Mouse (Mus musculus) midbrain, embryonic 10.5 days (tissue): ENCODE results near the gene Ces3b. TPM values are rescaled to one million over a fixed set of nuclear protein-coding genes. Genes with fewer than 3 reads are reported as not detected.
"Not testable (repeated sequence)": the region's sequence is repeated elsewhere in the genome, so short reads cannot be mapped to it uniquely, and the experiment has no call there.

Experiments
- DNase-seq: peaks from one replicate; pipeline ENCODE4 v3.0.0-alpha.2; 2017; ENCODE audit warnings: low spot score
- H3K27ac ChIP-seq: fragments of 300-500 bp; sonication (generic); replicated peaks from 2 replicates; pipeline ENCODE4 v1.5.1; 2016; ENCODE audit warnings: mild to moderate bottlenecking
- H3K27me3 ChIP-seq: fragments of 300-500 bp; sonication (generic); 2 replicates; pipeline ENCODE4 v1.6.1; 2016; ENCODE audit warnings: low read depth, mild to moderate bottlenecking; ENCODE audit not compliant: poor library complexity, severe bottlenecking
- H3K36me3 ChIP-seq: fragments of 300-500 bp; sonication (generic); 2 replicates; pipeline ENCODE4 v1.6.1; 2016; ENCODE audit warnings: mild to moderate bottlenecking, moderate library complexity
- H3K4me1 ChIP-seq: fragments of 300-500 bp; sonication (generic); 2 replicates; pipeline ENCODE4 v1.6.1; 2016
- H3K4me3 ChIP-seq: fragments of 300-500 bp; sonication (generic); 2 replicates; pipeline ENCODE4 v1.5.1; 2016; ENCODE audit warnings: mild to moderate bottlenecking, moderate library complexity
- H3K9me3 ChIP-seq: fragments of 300-500 bp; sonication (generic); replicated peaks from 2 replicates; pipeline ENCODE4 v1.6.1; 2016; ENCODE audit warnings: mild to moderate bottlenecking
- WGBS: fragments of 180-500 bp; shearing (Covaris S2); methylation state at CpG from one replicate; pipeline ENCODE4 v1.1.7; 2016; 5-methylcytosine and 5-hydroxymethylcytosine counted together
- polyA plus RNA-seq: library from polyadenylated mRNA; unstranded; fragments of >200 nt; fragmentation: Nextera tagmentation; extraction: Ambion mirVana; gene quantifications from 2 replicates; pipeline ENCODE4 v1.2.1, GENCODE M21; 2016

Gene Ces3b
- polyA plus RNA-seq, 1 experiment from 2014 or later: not detected

DNA sequence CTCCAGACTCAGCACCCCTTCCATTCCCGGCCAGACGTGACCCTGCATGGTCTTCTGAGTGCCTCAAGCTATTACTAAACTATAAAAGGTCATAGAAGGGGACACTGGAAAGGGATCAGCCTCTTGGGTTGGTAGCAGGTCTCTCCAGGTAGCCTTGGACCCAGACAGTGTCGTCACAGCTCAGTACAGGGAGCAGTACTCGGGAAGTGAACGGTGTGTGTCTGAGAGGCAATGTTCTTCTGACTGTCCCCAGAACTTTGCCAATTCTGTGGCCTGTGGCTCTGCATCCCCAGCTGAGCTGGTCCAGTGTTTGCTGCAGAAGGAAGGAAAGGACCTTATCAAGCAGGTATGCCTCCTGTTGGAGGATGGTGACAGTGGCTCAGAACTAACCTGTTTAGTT, 4.6 kb downstream of the Ces3b start:
- not testable (repeated sequence) for H3K27me3 ChIP-seq, H3K9me3 ChIP-seq, DNase-seq, H3K27ac ChIP-seq, H3K4me3 ChIP-seq, H3K4me1 ChIP-seq, H3K36me3 ChIP-seq
- 80% methylated on average over 5 of the region's 5 CpGs for WGBS

DNA sequence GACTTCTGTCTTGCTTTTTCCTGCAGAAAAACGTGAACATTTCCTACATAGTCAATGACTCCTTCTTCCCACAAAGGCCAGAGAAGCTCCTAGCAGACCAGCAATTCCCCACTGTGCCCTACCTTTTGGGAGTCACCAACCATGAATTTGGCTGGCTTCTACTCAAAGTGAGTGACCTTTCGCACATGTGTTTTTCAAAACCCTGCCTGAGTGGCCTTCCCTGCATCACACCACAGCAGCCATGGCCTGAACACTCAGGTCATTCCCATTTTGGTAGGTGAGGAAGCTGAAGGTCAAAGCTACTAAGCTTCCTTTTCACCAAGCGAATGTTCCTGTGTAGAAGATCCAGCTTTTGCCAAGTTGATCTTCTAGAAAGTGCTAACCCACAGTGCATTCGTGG, 5.0 kb downstream of the Ces3b start:
- H3K36me3 ChIP-seq: no peaks in the 10 kb centered on the region
- no peaks in the 10 kb centered on the region for H3K27me3 ChIP-seq
- 77% methylated on average over 4 of the region's 4 CpGs for WGBS
- no peaks in the 10 kb centered on the region for H3K4me1 ChIP-seq
- DNase-seq: no peak
- no peaks in the 10 kb centered on the region for H3K9me3 ChIP-seq
- H3K4me3 ChIP-seq: no peak overlapping the region
- no peak overlapping the region for H3K27ac ChIP-seq

DNA sequence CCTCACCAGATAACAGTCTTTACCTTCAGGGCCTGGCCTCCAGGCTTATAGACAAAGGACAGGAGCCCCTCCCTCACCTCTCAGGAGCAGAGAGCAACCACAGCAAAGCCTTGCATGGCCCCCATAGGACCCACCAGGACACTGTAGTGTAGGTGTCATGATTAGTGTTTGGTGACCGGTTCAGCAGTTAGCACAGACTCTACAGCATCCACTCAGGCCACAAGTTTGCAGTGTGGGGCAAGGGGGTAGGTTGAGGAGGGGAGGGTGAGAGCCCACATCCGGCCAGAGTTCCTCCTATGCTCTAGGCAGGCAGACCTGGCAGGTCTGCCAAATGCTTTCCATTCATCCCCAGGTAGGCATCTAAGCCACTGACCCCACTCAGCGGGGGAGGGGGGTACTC, 10.4 kb downstream of the Ces3b start:
- Histone ChIP-seq H3K27me3 (no peaks in the 10 kb centered on the region), H3K27ac (no peak overlapping the region), H3K4me1 (no peaks in the 10 kb centered on the region), H3K9me3 (no peaks in the 10 kb centered on the region), H3K36me3 (no peaks in the 10 kb centered on the region), H3K4me3 (no peak overlapping the region)
- no peak for DNase-seq
- 85% methylated on average over 3 of the region's 3 CpGs for WGBS

DNA sequence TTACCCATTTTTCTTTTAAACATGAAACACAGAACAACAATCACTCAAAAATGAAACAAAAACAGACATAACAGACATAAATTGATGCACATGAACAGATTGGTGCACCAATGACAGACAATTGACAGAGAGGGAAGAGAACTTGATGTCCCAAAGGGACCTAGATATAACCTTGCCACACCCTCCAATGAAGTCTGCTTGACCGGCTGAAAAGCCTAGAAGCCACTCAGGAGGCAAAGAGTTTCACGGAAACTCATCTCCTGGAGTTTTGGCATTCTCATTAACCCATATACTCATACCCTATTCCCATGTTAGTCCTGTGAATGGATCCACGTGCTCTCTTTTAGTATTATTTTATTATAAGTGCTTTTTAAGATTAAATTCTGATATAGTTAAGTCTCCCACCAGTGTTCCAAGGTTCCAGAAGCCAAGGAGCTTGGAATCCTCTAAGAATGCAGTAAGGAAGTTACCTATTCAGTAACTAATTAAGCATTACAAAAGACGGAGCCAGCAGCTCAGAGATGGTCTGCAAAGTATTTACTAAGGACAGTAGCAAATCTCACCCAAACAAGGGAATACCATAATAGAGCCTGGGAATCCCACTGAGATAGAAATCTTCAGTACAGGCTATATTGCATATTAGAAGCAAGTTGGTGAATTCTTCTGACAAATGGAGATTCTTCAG, 18.7 kb downstream of the Ces3b start:
- not testable (repeated sequence) for H3K36me3 ChIP-seq, H3K4me1 ChIP-seq, H3K4me3 ChIP-seq, H3K9me3 ChIP-seq, H3K27ac ChIP-seq, H3K27me3 ChIP-seq, DNase-seq
- 82% methylated on average over 4 of the region's 4 CpGs for WGBS

DNA sequence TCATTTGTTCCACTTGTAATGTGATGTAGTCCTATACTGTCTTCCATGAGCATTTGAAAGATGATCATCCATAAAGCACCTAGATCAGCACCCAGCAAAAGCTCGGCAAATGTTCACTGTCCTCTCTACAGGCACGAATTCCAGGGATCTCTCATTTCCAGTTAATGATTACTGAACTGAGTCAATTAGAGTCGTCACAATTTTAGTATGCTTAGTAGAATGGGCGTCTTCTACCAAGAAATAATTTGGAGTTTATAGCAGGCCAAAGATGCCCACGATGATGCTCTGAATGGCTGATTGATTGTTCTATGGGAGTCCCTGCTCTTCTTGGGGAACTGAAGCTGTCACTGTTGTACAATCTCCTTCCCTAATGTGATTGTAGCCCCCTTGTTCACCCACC, 20.1 kb downstream of the Ces3b start:
- H3K4me1 ChIP-seq, H3K36me3 ChIP-seq, H3K27me3 ChIP-seq, DNase-seq, H3K4me3 ChIP-seq, H3K9me3 ChIP-seq, H3K27ac ChIP-seq: not testable (repeated sequence)
- WGBS: 87% methylated on average over 5 of the region's 5 CpGs

DNA sequence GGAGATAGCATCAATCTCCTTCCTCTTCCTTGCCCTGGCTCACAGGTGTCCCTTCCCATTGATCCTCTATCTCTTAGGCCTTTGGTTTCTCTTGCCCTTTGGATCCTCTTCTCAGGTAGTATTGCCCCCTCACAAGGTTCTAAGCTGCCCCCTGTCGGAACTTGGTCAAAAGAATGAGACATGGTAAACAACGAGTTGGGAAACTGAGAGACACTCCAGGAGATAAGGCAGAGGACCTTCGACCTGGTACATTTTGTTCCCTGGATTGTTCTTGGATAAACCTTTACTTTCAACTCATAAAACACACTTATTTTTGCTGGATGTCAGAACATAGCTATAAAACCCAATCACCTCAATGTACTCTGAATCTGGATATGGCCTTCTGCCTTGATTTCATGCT, 20.7 kb downstream of the Ces3b start:
- Histone ChIP-seq H3K36me3 (no peaks in the 10 kb centered on the region), H3K4me1 (no peaks in the 10 kb centered on the region), H3K27me3 (no peaks in the 10 kb centered on the region), H3K27ac (no peak overlapping the region), H3K9me3 (0 out of 2 replicates have a peak, but pooled peaks cover 7% of the 10 kb centered on the region), H3K4me3 (no peak overlapping the region)
- WGBS: 82% methylated on average over 3 of the region's 3 CpGs
- no peak for DNase-seq

DNA sequence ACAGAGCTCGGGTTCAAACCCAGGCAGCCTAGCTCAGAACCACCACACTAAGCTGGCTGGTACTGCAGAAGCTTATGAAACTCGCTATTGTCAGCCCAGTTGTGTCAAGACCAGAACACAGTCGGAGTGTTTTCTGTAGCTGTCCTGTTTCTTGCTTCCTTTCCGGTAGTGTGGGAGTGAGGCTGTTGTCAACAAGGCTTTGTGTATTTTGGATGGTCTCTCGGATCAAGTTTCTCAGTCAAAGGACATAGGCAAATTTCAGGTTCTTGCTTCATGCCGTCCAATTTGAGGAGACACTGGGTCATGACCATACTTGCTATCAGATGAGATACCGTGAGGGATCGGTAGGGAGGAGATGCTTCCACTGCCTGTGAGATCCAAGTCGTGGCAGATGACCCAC, 46.3 kb downstream of the Ces3b start:
- no peaks in the 10 kb centered on the region for H3K4me1 ChIP-seq
- H3K4me3 ChIP-seq: no peak overlapping the region
- no peaks in the 10 kb centered on the region for H3K9me3 ChIP-seq
- WGBS: 86% methylated on average over 9 of the region's 9 CpGs
- no peak for DNase-seq
- no peak overlapping the region for H3K27ac ChIP-seq
- H3K36me3 ChIP-seq: no peaks in the 10 kb centered on the region
- no peaks in the 10 kb centered on the region for H3K27me3 ChIP-seq

DNA sequence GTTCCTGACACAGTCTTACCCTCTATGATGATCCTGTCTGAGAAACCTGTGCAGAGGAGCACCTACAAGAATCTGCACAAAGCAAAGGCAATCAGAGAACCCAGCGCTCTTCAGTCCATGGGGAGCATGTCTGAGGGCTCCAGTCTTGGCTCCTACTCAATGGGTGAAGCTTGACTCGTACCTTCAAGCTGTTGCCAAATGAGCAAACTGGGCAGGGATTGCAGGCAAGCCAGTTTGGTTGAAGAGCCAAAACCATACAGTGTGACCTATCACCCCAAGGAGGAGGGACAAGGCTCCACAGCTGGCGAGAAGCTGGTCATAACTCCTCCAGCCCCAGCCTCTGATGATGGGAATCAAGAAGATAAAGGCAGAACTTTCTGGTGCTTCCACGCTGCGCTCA, 48.0 kb downstream of the Ces3b start, which contains the start of gene Ces4a:
Gene Ces4a (plus strand): TSS at position 292 of the 400 bp plus-strand sequence.
- 83% methylated on average over 5 of the region's 5 CpGs for WGBS

DNA sequence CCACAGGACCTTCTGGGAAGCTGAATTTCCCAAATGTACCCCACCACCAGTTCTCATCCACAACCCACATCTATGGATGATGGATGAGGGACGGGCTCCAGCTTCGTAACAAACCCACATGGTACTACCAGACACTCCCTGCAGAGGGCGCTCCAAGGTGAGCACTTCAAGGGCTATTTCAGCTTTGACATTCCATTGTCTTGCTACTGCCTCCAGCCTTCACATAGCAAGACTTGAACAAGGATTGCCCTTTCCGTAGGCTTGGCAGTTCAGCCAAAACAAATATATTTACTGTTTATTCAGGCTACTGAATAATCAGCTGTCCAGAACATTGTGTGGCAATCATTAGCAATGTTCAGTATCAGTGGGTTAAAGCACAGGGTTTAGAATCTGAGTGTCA, 54.9 kb downstream of the Ces3b start:
- peak; percentile 27 for DNase-seq
- Histone ChIP-seq H3K36me3 (no peaks in the 10 kb centered on the region), H3K27me3 (peaks cover 8% of the 10 kb centered on the region; the same call in 1 of the 2 replicates), H3K4me3 (no peak overlapping the region), H3K4me1 (0 out of 2 replicates have a peak, but pooled peaks cover 5% of the 10 kb centered on the region), H3K9me3 (no peaks in the 10 kb centered on the region), H3K27ac (no peak overlapping the region)
- 33% methylated on average over 4 of the region's 4 CpGs for WGBS

More for the DNA sequence above, 48.0 kb downstream of the Ces3b start, which contains the start of gene Ces4a:
- no peak within 1 kb of the TSS for H3K27ac ChIP-seq
- H3K4me1 ChIP-seq: no peaks in the 10 kb centered on the region
- no peak within 1 kb of the TSS for H3K4me3 ChIP-seq
- no peak for DNase-seq
- no peaks in the 10 kb centered on the region for H3K36me3 ChIP-seq
- H3K27me3 ChIP-seq: no peaks in the 10 kb centered on the region
- H3K9me3 ChIP-seq: no peaks in the 10 kb centered on the region

DNA sequence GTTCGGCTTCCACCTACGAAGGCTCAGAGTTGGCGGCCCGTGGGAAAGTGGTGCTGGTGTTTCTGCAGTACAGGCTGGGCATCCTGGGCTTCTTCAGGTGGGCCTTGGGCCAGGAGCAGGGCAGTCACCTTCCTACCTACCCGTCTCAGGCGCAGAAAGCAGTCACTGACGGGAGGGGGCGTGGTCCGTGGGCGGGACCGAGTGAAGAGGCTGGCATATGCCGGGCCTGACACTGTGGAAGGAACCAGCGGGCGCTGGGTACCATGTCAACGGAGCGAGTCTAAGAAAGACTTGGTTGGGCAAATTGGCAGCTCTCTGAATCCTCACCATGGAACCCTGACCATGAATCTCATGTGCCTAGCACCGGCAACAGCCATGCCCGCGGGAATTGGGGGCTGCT, 58.8 kb downstream of the Ces3b start:
- Histone ChIP-seq H3K36me3 (no peaks in the 10 kb centered on the region), H3K4me1 (0 out of 2 replicates have a peak, but pooled peaks cover 5% of the 10 kb centered on the region), H3K27me3 (peaks cover 8% of the 10 kb centered on the region; the same call in 1 of the 2 replicates), H3K4me3 (no peak overlapping the region), H3K27ac (no peak overlapping the region), H3K9me3 (no peaks in the 10 kb centered on the region)
- no peak for DNase-seq
- 46% methylated on average over 19 of the region's 19 CpGs for WGBS

Other genes starting within 250 kb of the Ces3b start
- gene Ces2c, start 236.7 kb upstream of the Ces3b start, polyA plus RNA-seq: not detected in 2 replicates
- gene Ces2e, start 157.5 kb upstream of the Ces3b start, polyA plus RNA-seq: not detected in 2 replicates
- gene Ces2f, start 136.4 kb upstream of the Ces3b start, polyA plus RNA-seq: not detected in 2 replicates
- gene Ces2g, start 122.0 kb upstream of the Ces3b start, polyA plus RNA-seq: not detected in 2 replicates
- not detected in 2 replicates for gene Ces2h, start 82.9 kb upstream of the Ces3b start, polyA plus RNA-seq
- gene Ces3a, start 35.2 kb upstream of the Ces3b start, polyA plus RNA-seq: not detected in 2 replicates
- not detected in 2 replicates for gene Ces4a, start 48.0 kb downstream of the Ces3b start, polyA plus RNA-seq
- gene Cbfb, start 86.9 kb downstream of the Ces3b start, polyA plus RNA-seq: 41.8 and 46.7 TPM in 2 replicates
- gene D230025D16Rik, start 141.4 kb downstream of the Ces3b start, polyA plus RNA-seq: 27.1 and 28.5 TPM in 2 replicates
- 2.4 and 4.2 TPM in 2 replicates for gene B3gnt9, start 171.4 kb downstream of the Ces3b start, polyA plus RNA-seq
- 13.6 and 14.6 TPM in 2 replicates for gene Tradd, start 180.9 kb downstream of the Ces3b start, polyA plus RNA-seq
- gene Fbxl8, start 180.9 kb downstream of the Ces3b start, polyA plus RNA-seq: 0.64 and 0.72 TPM in 2 replicates
- gene Hsf4, start 186.0 kb downstream of the Ces3b start, polyA plus RNA-seq: 0.10 TPM in 1 of 2 replicates, not detected in the other
- gene Nol3, start 192.4 kb downstream of the Ces3b start, polyA plus RNA-seq: 1.4 and 2.3 TPM in 2 replicates
- gene 4931428F04Rik, start 206.1 kb downstream of the Ces3b start, polyA plus RNA-seq: 26.4 and 36.8 TPM in 2 replicates
- gene Exoc3l, start 212.3 kb downstream of the Ces3b start, polyA plus RNA-seq: 10.2 and 11.4 TPM in 2 replicates
- gene E2f4, start 213.9 kb downstream of the Ces3b start, polyA plus RNA-seq: 117 and 124 TPM in 2 replicates
- 1.3 and 1.5 TPM in 2 replicates for gene Elmo3, start 221.8 kb downstream of the Ces3b start, polyA plus RNA-seq
- 1.2 and 1.7 TPM in 2 replicates for gene Lrrc29, start 242.5 kb downstream of the Ces3b start, polyA plus RNA-seq
- gene Tmem208, start 242.6 kb downstream of the Ces3b start, polyA plus RNA-seq: 105 and 106 TPM in 2 replicates